Mouse (Mus musculus) thymus, postnatal 36 days (tissue): ENCODE measurements around the gene Gm27027.
A peak's percentile ranks its signal among the peaks of the same experiment; 100 is the strongest.

Source experiments
- DNase-seq, 2 experiments: peaks; one replicate each; pipeline ENCODE4 v3.0.0; 2022; ENCODE audit warnings: mixed read lengths in 2 of 2

Gene Gm27027

GRCm38 (mm10) chr2:93996254-93996653, at the start of gene Gm27027:
Gene Gm27027, minus strand, starts transcription at chr2:93996354.
- no peak for DNase-seq

DNA sequence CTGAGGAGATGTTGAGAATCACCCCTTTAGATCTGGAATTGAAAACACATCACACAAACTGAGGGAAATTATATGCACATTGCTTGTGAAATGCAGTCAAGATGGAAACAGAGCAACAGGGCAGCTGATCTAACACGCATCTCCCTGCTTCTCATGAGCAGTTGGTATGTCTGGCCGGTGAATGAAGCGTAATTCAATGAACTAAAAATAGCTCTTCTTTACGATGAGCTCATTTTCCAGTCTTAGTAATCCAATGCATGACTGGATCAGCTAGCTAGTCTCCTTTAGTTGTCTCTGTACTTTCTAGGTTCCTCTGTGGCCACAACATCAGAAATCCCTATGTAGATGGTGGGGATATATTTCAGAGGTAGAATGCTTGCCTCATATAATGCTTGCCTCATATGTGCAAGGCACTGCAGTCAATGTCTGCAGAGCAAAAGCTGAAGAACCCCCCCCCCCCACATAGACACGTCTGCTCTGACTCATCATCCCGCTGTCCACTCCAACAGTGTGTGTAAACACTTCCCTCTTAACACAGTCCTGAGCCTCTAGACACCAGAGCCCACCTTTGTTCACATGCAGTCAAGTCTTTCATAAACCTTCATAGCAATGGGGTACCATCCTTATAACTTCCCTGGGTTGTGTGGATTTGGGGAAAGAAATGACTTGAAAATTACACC, 49.4 kb upstream of the Gm27027 start:
- DNase-seq = no peak

DNA sequence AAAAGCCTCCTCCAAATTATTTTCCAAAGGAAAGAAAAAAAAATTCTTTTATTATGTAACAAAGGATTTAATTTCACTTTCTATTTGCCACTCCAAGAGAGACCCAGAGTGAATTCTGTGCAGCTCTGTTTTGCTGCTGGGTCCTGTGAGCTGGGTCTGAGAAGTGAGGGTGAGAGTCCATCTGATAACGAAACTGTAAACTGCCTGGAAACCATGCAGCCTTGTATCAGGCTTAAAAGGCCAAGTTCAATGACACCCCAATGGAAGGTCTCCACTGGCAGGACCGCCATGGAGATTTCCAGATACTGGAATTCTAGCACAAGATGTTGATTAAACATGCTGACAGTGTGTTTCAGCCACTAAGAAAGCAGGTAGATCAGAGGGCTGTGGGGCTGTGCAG, 48.0 kb upstream of the Gm27027 start:
- DNase-seq = no peak

DNA sequence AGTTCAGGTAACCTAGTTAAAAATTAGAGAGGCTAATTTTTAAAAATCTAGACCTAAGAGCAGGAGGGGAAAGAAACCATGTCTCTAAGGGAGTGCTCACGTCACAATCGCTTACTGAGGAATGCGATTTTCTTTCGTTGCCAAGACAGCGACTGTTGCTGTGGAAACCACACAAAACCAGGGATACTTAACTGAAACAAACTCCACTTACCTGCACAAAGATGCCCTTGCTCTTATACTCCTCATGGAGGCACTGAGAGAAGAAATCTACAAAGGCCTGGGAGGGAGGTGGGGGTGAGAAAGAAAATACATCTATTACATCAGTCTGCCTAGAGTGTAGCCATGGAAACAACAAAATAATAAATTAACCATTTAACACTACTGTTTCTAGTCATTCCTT, 47.5 kb upstream of the Gm27027 start:
- DNase-seq = no peak

DNA sequence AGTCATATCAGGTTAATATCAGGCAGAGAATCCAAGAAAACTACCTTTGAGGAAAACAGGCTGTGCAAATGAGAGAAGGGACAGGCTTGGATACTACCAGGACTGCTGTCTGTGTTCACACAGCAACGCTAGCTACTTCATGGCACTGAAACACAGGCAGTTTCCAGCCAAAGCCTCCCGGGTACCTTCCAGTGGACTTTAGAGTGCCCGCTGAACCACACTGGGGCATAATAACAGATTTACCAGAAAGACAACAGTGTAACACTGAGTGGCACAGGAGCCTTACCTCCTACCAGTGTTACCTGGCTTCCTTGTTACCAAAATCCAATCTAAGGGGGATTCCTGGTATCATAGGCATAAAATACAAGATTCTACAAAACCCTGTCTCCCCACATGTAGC, 46.3 kb upstream of the Gm27027 start:
- no peak for DNase-seq

DNA sequence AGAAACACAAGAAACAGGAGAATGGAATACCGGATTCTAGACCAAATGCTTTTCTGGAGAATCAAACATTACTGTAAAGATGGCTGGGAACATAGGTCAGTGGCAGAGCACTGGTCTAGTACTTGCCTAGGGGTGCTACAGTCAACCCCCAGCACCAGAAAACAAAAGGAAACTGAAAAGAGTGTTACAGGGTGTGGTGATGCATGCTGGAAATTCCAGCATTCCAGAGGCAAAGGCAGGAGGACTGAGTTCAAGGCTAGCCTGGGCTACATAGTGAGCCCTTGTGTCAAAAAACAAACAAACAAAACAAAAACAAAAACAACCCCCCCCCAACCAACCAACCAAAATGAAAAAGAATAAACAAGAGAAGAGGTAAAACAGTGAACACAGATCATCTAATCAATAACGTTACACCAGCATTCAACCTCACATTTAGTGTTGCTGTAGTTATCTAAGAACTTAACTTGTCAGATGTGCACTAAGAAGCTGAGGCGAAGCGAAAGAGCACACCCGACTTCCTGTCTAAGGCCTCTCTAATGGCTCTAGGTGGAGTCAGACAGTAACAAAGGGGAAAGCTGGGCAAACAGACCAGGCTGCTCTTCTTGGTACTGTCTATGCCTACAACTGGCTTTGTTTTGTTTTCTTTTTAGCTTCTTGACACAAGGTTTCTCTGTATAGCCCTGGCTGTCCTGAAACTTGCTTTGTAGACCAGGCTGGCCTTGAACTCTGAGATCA, 44.4 kb upstream of the Gm27027 start:
- no peak for DNase-seq

DNA sequence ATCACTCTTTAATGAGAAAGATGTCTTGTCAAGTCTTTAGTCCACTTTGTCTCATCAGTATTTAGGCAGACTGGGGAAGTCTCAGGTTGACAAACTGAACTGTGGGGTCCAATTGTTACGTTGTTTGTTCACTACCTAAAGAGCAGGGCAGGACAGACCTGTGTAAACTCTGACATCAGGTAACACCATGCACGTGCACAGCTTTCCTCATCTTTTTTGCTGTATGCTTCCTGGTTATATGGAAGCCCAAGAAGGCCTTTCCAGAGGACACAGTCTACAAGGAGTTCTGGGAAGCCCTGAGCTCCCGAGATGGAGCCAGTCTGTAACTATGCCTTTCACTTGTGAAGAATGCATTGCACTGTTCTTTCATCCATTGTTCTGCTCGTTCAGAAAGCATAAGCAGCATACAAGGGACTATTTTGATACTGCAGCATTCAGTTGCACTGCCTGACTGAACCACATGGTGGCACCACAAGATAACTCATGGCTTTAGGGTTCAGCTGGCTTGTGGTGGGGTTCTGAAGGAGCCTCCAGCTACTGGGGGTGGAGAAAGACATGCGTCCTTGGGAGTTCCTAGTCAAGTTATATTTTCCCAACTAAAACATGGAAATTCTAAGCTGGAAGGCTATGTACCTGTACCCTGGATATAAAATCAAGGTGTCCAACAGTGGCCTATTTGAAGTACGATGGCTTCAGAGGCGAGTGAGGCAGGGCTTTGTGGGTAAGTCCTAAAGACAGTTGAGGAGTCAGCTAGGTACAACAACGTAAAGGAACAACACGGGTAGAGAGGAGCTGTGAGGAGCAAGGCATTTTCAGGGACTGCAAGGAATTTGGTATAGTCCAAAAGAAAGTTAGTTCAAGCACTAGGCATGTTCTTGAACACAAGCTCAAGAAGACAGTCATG, 39.5 kb upstream of the Gm27027 start:
- peak; percentile 43 to 50 for DNase-seq

DNA sequence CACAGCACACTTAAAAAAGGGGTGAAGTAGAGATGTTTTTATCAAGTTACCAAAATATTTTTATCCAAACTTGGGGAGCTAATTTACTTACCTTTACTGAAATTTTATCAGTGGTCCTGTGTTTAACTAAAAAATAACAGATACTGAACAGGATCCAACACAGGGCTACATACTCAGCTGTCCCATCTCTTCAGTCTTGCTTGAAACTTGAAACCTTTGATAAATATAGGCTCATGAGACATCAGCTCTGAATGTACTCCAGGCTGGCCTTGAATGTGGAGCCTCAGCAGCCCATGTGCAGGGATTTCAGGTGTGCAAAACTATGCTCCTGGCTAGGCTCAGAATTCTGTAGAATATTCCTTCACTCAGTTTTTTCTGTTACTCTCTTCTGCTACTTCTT, 34.4 kb upstream of the Gm27027 start:
- no peak for DNase-seq

DNA sequence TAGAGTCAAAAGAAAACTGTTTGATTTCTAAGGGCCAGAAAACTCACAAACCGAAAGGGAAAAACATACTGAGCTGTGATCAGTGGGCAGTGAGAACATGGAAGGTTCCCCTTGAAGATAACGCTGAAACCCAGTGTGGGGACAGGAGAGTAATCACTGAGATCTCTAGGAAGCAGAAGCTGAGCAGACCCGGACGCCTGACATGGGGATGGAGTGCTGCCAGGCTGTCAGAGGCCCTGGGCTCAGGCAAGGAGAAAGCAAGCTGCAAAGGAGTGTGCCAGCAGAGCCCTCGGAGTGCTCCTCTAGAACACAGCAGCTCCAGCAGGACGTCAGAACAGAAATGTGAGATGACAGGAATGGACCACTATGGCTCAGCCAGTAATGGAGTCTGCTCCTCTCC, 28.5 kb upstream of the Gm27027 start:
- DNase-seq = no peak

GRCm38 (mm10) chr2:94010335-94011291, 14.5 kb upstream of the Gm27027 start, which contains the start of gene Alkbh3:
Gene Alkbh3, minus strand, starts transcription at chr2:94010807.
- DNase-seq = peak; percentile 86 to 87

- DNase-seq = peak; percentile 60 to 73
These were observed 6.2 kb upstream of the Gm27027 start for GRCm38 (mm10) chr2:94002331-94002730.

- DNase-seq = no peak
These were observed 5.8 kb upstream of the Gm27027 start for GRCm38 (mm10) chr2:94001918-94002317.

DNA sequence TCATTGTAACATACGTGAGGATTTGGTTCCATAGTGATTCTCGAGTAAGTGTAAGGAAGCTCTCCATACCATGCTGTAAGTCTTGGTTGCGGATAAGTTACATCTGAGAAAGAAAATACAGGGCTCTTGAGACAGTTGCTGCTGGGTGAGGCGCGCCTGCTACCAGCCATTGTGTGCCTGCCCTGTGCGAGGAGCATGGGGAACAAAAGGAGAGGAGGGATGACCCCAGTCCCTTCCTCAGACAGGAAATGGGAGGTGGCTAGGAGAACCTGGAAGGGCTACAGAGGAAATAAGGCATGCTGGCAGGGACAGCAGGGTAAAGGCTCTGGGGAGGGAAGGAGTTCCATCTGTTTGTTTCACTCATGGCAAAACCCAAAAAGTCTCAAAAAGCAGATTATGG, 5.3 kb upstream of the Gm27027 start:
- no peak for DNase-seq

- DNase-seq = no peak
These were observed 3.3 kb downstream of the Gm27027 start for GRCm38 (mm10) chr2:93992810-93993209.

GRCm38 (mm10) chr2:93992259-93992658, 3.9 kb downstream of the Gm27027 start:
- no peak for DNase-seq

GRCm38 (mm10) chr2:93991336-93991735, 4.8 kb downstream of the Gm27027 start:
- DNase-seq = no peak

DNA sequence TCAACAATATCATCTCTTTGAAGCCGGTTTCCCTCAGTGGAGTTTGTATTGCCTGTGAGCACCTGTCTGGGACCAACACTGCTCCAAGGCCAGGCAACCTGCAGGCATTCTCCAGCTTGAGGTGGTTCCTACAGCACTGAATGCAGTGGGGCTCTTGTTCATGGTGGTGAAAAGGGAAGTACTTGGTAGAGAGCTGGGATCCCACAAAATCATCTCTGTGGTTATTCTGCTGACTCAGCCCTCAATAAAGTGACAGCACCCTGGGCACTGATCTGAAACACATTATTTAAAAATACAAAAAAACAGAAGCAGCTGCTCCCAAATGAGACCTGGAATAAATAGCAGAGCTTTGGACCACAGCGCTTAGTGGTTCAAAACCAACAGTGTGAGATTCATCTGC, 7.7 kb downstream of the Gm27027 start:
- DNase-seq = no peak

DNA sequence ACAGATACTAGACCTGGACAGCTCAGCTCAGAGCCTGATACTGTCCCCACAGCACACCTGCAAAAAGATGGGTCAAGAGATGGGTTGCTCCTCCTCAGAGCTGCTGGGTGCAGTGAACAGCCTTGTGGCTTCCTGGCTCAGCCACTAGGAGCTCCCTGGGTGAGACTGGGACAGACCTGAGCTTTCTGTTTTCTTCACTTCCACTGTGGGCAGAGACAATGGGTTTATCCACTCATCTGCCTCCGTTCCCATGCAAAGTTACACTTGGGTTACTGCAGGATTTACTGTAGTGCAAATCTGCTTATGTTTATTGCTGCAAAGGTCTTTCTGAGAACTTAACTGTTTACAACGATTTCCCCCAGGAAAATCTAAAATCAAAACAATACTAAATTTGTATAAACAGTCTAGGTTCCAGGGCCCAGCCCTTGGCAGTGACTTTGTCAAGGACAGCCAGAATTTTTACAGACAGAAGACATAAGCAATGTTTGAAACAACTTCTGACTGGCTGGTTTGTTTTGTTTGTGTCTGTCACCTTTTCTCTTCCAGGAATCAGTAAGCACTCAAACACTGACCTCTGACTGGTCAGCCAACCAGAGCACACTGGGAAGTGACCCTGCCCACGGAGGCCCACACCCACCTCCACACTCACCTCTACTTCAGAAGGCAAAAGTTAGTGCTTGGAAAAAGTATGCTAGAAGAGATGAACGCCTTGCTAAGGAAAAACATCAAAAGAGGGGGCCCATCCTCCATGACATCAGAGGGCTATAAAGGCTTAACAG, 13.5 kb downstream of the Gm27027 start:
- DNase-seq = no peak

GRCm38 (mm10) chr2:93979249-93980120, 16.7 kb downstream of the Gm27027 start:
- DNase-seq = no peak
